ENCODE assay signal across 30 mouse cellular contexts in the genomic region with DNA sequence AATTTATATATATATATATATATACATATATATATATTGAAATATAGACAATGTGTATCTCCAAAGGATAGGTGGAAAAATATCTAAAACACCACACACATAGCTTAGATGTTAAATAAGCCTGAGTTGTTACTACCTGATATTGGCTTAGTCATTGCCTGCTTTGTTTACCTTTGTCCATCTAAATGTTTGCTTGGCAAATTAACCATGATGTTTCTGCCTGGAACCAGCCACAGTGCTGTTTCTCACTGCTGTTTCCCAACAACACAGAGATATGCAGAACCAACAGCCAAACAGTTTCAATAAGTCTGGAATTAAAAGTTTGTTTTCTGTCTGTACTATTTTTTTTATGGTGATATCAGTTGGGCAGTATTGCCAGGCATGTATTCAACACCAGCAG. TPM values are rescaled to one million over a fixed set of nuclear protein-coding genes. Genes with fewer than 3 reads are reported as not detected.
"Had no signal": no experiment of that assay in that cellular context is flagged by ENCODE, and none has a peak within 500 bp of the region (broad histone marks: within the 10 kb centered on the region; RNA-seq: fewer than 3 reads in every experiment).

No protein-coding gene starts in this region.

- H3K4me1 ChIP-seq: embryonic facial prominence, embryonic 10.5 days; embryonic facial prominence, embryonic 12.5 days; embryonic facial prominence, embryonic 13.5 days; embryonic facial prominence, embryonic 15.5 days; forebrain, embryonic 12.5 days; forebrain, embryonic 13.5 days had no signal

- ATAC-seq: forebrain, embryonic 13.5 days; forebrain, embryonic 14.5 days; forebrain, embryonic 16.5 days; forebrain, postnatal 0 days had no signal

- H3K9ac ChIP-seq: embryonic facial prominence, embryonic 12.5 days; embryonic facial prominence, embryonic 13.5 days; embryonic facial prominence, embryonic 15.5 days; forebrain, embryonic 12.5 days; forebrain, embryonic 13.5 days; forebrain, postnatal 0 days had no signal

- H3K9me3 ChIP-seq: embryonic facial prominence, embryonic 10.5 days; embryonic facial prominence, embryonic 12.5 days; embryonic facial prominence, embryonic 13.5 days; embryonic facial prominence, embryonic 15.5 days; forebrain, embryonic 10.5 days; forebrain, embryonic 12.5 days; forebrain, embryonic 13.5 days had no signal

- DNase-seq: cerebellum, adult 18-20 months; cerebellum, adult 2 months; cerebellum, adult 8-10 months; cerebellum, adult 9-10 months; cerebellum, adult 9-11 months; cerebellum, postnatal 10 days; cerebellum, postnatal 14 days; cerebellum, postnatal 25 days; cerebellum, postnatal 36 days; embryo, embryonic 11 days; forebrain, postnatal 0 days; gastrocnemius, adult 2 months; gastrocnemius, postnatal 10 days; gastrocnemius, postnatal 14 days; gastrocnemius, postnatal 25 days; gastrocnemius, postnatal 36 days; heart, adult 11 months; heart, adult 18-20 months had no signal

- H3K36me3 ChIP-seq: embryonic facial prominence, embryonic 10.5 days; embryonic facial prominence, embryonic 12.5 days; embryonic facial prominence, embryonic 13.5 days; embryonic facial prominence, embryonic 15.5 days; forebrain, embryonic 10.5 days; forebrain, embryonic 12.5 days had no signal

- H3K4me3 ChIP-seq: embryonic facial prominence, embryonic 10.5 days; embryonic facial prominence, embryonic 12.5 days; embryonic facial prominence, embryonic 13.5 days; embryonic facial prominence, embryonic 15.5 days; erythroblast, embryonic 14.5 days; forebrain, embryonic 10.5 days; forebrain, embryonic 12.5 days; forebrain, embryonic 13.5 days; gastrocnemius, adult 2 months had no signal

- H3K27ac ChIP-seq: embryonic facial prominence, embryonic 10.5 days; embryonic facial prominence, embryonic 12.5 days; embryonic facial prominence, embryonic 13.5 days; embryonic facial prominence, embryonic 15.5 days; forebrain, embryonic 10.5 days; forebrain, embryonic 12.5 days; forebrain, embryonic 13.5 days; gastrocnemius, adult 2 months had no signal

- H3K27me3 ChIP-seq: embryonic facial prominence, embryonic 12.5 days; embryonic facial prominence, embryonic 13.5 days; embryonic facial prominence, embryonic 15.5 days; forebrain, embryonic 12.5 days; forebrain, embryonic 13.5 days had no signal

- H3K4me2 ChIP-seq: embryonic facial prominence, embryonic 12.5 days; embryonic facial prominence, embryonic 13.5 days; embryonic facial prominence, embryonic 15.5 days; forebrain, embryonic 12.5 days; forebrain, embryonic 13.5 days had no signal

RNA-seq across cellular contexts. Expression of a gene that starts 59.6 kb away (rescaled TPM):
- total RNA-seq: gastrocnemius, adult 2 months; gastrocnemius, adult 8-10 months; gastrocnemius, postnatal 14 days; gastrocnemius, postnatal 36 days; gastrocnemius, postnatal 4 days had no signal
- polyA plus RNA-seq: erythroblast, embryonic 14.5 days had no signal
